Mouse (Mus musculus) splenic B cell, adult 2 months (primary cell): Measurements from ENCODE around the gene Erbb2.

Experiments used
- DNase-seq: peaks from one replicate; pipeline ENCODE4 v3.0.0-alpha.2; 2011; ENCODE audit warnings: low read depth, low spot score
- H3K27me3 ChIP-seq: 2 replicates; pipeline ENCODE4 v1.6.1; 2012; ENCODE audit warnings: mild to moderate bottlenecking, low read length, moderate library complexity, mixed read lengths; ENCODE audit not compliant: control insufficient read depth, poor library complexity, insufficient read depth, severe bottlenecking
- H3K36me3 ChIP-seq: 2 replicates; pipeline ENCODE4 v1.6.1; 2012; ENCODE audit warnings: mild to moderate bottlenecking, low read length, moderate library complexity, mixed read lengths; ENCODE audit not compliant: control insufficient read depth, poor library complexity, insufficient read depth, severe bottlenecking

The Erbb2 gene

DNA sequence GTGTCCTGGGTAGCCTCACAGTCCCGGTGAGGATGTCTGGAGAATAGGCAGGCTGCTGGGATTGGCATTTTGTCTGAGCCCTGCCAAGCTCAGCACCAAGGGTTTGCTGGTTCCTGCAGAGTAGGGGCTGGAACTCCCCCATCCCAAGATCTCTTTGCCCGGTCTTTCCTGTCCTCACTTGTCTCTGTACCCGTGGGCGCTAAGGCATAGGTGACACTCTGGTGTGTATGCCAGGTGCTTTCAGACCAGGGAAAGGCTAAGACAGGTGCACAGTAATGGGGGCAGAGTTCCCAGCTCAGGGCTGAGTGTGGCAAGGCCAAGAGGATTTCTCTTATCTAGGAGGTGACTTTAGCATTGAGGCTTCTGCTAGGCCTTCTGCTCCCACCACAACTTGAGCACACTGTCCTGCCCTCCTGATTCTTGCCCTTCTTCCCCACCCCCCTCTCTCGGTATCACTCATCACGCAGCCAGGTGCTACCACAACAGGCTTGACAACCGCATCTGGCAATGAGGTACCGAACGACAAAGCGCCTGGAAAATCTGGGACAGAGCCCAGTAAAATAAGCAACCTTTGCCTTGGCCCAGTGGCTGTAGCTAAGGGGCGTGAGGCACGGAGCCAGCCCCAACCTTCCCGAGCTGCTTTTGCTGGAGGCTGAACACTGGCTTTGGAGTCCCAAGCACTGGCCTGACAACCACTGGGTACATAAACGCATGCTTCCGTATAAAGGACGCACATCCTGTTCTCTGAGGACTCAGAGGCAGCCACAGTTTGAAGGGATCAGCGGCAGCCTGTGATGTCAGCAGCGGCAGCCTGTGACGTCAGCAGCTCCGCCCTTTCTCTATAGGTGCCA is 37.9 kb downstream of the Erbb2 start:
- Histone ChIP-seq H3K27me3 (no peaks in the 10 kb centered on the region), H3K36me3 (no peaks in the 10 kb centered on the region)
- DNase-seq, result no peak

DNA sequence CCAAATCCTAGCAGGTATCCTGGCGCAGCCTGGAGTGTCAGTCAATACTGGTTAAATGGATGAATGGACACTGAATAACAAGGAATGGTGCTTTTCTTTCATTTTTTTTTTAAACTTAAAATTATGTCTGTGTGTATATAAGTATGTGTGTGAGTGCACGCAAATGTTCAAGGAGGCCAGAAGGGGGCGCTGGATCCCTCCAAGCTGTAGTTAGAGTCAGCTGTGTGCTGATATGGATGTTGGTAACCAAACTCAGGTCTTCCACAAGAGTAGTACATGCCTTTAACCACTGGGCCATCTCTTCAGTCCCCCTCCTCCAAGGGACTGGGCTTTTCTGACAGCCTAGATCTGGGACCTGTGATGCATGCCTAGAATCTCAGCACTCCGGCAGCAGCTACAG is 43.2 kb downstream of the Erbb2 start:
- no peaks in the 10 kb centered on the region; the same call in 1 of the 2 replicates for H3K27me3 ChIP-seq
- DNase-seq, result peak; percentile 57

DNA sequence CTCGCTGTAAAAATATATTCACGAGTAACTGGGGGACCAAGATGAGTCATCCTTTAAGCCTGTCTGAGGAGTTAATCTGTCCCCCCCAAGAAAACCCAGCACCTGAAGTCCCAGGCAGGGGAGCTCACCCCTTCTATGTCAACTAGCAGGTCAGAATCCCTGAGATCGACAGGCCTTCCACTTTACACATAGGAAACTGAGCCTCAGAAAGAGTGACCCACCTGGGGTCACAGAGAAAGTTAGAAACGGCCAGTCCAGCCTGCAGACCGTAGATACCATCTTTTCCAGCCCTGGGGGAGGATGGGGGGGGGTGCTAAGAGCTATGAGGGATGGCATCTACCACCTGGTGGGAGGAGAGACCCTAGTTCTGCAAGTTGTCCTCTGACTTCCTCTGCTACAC is 44.3 kb downstream of the Erbb2 start:
- DNase-seq, result no peak
- Histone ChIP-seq H3K36me3 (no peaks in the 10 kb centered on the region), H3K27me3 (no peaks in the 10 kb centered on the region; the same call in 1 of the 2 replicates)

More for the DNA sequence above, 43.2 kb downstream of the Erbb2 start:
- H3K36me3 ChIP-seq, result no peaks in the 10 kb centered on the region

- Histone ChIP-seq H3K36me3 (no peaks in the 10 kb centered on the region), H3K27me3 (no peaks in the 10 kb centered on the region; the same call in 1 of the 2 replicates)
- no peak for DNase-seq
These were observed 44.7 kb downstream of the Erbb2 start for GRCm38 (mm10) chr11:98456945-98457344.

DNA sequence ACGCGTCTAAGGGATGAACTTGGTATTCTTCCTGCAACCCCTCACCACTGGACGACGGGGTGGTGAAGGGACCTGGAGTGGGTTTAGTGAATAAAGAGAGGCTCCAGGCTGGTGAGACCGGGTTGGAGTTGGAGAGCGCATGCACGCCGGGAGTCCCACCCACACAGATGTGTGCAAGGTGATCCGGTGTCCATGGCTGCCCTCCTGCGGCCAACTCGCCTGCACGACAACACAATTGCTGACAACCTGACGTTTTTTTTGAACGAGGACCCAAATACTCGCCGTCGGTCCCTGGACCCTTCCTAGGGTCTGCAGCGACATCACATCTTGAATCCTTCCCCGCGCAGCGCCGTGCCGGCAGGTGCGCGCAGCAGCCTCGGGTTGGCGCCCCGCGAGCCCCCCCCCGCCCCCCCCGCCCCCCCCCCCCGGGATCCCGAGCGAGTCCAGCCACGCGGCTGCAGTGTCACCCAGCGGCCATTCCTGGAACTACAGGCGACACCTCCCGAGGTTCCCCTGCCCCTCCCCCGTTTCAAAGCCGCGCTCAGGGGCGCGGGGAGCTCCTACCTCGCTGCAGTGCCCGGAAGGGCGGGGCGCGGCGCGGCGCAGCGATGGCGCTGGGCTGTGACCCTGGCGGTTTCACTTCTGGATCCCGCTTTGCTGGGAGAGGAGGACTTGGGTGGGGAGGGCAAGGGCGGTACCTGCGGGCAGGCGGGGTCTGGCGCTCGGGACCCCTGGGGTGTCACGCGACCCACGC is 45.3 kb downstream of the Erbb2 start:
- peak; percentile 98 for DNase-seq
- H3K36me3 ChIP-seq, result no peaks in the 10 kb centered on the region; the same call in 1 of the 2 replicates
- no peaks in the 10 kb centered on the region; the same call in 1 of the 2 replicates for H3K27me3 ChIP-seq

DNA sequence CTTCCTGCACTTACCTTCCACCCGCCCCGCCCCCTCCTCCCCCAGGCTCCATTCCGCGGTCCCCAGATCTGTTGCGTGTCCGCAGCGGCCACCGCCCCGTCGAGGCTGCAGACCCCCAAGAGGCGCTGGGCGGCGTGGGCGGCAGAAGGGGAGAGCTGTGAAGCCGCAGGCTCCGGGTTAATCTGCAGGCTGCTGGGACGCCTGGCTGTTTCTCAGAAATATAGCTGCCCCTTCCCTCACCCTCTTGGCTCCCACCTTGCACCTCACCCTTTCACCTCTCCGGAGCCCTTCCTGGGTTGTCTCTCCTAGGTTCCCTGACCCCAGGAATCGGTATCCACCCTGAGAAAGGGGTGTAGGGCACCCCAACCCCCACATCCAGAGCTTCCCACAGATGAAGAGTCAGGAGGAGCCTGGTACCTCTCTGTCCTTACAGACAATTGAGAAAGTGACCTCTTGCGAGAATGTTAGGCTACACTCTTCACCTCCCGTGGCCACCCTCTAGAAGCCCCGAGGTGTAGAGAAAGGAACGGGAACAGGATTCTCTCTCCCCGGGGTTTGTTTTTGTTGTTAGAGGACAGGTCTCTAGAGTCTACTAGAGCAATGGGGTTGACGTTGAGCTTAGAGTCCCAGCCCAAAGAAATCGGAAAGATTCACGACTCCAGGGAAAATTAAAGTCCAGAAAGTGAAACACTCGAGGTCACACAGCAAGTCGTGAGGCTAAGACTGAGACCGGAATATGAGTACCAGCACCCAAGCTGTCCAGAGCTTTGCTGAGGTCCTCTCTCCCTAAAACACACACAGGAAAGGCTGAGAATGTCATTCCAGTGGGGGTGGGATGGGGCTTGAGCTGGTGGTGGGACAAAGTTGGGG is 46.1 kb downstream of the Erbb2 start:
- no peaks in the 10 kb centered on the region; the same call in 1 of the 2 replicates for H3K27me3 ChIP-seq
- H3K36me3 ChIP-seq, result no peaks in the 10 kb centered on the region; the same call in 1 of the 2 replicates
- peak; percentile 59 for DNase-seq

DNA sequence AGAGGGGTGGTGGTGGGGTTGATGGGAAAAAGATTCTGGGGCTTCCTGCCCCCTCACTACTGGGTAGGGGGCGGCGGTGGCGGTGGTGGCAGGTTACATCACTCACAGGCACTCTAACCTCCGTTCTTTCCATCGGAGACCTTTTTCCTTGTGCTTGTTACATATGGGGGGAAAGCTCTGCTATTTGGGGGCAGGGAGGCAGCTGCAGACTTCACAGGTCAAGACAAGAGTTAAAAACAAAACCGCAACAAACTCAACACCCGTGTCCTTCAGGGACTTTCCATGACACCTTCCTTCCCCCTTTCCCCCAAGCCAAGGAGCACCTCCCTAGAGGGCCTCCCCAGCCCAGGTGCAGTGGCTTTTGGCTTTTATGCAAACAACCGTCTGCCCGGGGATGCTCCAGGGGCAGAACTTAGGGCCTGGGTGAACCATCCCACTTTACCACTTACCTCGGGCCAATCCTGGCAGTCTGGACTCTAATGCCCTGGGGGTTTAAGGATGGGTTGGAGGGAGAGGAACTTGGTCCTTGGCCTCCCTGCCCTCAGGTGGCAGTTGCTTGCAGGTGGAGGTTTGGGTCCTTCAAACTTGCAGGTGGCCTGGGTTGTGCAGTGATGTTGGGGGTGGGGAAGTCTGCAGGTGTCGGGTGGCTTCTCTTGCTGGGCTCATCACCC is 46.9 kb downstream of the Erbb2 start:
- Histone ChIP-seq H3K27me3 (no peaks in the 10 kb centered on the region; the same call in 1 of the 2 replicates), H3K36me3 (no peaks in the 10 kb centered on the region; the same call in 1 of the 2 replicates)
- peak; percentile 92 for DNase-seq

DNA sequence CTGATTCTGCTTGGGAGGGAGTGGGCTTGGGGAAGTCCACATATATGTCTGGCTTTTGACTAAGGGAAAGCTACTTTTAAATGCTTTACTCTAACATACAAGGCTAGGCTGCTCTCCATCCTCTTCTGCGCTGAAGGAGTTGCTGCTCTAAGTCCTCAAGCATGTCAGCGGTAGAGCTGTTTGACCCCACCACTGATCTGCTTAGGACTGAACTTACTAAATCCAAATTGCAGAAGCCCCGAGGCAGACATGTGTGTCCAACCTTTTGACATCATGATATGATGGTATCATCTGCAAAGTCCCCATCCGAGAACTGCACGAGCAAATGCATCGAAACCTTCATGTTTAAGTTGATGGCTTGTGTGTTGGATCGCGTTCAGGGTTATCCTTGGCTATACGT is 47.6 kb downstream of the Erbb2 start:
- Histone ChIP-seq H3K36me3 (peaks cover 1% of the 10 kb centered on the region), H3K27me3 (no peaks in the 10 kb centered on the region; the same call in 1 of the 2 replicates)
- peak; percentile 66 for DNase-seq

GRCm38 (mm10) chr11:98461109-98461720 is 48.9 kb downstream of the Erbb2 start:
- peaks cover 12% of the 10 kb centered on the region for H3K36me3 ChIP-seq
- no peaks in the 10 kb centered on the region; the same call in 1 of the 2 replicates for H3K27me3 ChIP-seq
- DNase-seq, result no peak

GRCm38 (mm10) chr11:98462255-98462654 is 50.0 kb downstream of the Erbb2 start:
- no peaks in the 10 kb centered on the region; the same call in 1 of the 2 replicates for H3K27me3 ChIP-seq
- no peak for DNase-seq
- peaks cover 13% of the 10 kb centered on the region for H3K36me3 ChIP-seq

- Histone ChIP-seq H3K27me3 (no peaks in the 10 kb centered on the region), H3K36me3 (peaks cover 17% of the 10 kb centered on the region)
- peak; percentile 49 for DNase-seq
These were observed 51.6 kb downstream of the Erbb2 start for GRCm38 (mm10) chr11:98463911-98464310.

- Histone ChIP-seq H3K27me3 (no peaks in the 10 kb centered on the region), H3K36me3 (peaks cover 20% of the 10 kb centered on the region)
- DNase-seq, result no peak
These were observed 52.2 kb downstream of the Erbb2 start for GRCm38 (mm10) chr11:98464516-98464915.

DNA sequence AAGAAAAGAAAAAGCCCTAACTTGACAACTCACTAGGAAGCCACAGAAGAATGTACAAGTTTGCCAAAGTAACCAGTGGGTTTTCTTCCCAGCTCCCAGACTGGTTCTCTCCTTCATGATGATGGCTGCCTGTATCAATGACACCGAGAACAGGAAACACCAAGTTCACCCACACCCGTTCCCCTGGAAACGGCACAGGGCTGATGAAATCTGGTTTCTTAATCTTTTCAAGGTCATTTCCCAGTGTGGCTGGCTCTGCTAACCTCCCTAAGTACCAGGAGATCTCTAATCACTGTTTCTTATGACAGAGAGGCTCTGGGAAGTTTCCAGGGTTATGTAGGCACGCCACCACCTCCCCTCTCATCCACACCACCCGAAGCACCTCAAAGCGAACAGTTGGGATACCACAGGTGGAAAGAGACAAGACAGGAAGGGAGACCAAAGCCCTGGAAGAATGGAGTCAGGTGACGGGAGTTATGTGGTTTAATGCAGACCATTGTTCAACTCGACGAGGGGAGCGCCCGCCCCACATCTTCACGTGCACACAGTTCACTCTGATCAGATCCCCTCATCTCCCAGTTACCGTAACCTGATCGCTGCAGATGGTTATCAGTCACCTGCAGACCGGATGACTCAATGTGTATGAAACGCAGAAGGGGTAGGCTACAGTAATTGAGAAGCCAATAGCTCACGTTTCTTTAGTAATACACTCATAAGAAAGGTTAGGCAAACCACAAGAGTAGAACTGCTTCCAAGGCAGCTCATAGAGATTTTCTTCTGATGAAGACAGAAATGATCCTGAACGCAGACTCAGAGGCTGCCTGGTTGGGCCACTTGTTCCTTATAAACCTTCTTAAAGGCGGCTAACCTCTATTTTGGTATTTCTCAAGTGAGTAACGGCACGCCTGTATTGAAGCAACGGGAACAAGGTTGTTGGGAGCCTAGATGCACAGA is 57.8 kb downstream of the Erbb2 start:
- Histone ChIP-seq H3K36me3 (peaks cover 34% of the 10 kb centered on the region), H3K27me3 (no peaks in the 10 kb centered on the region)
- DNase-seq, result no peak
